Mouse (Mus musculus): ENCODE measurements around the gene Hsf4. TPM values are rescaled to one million over a fixed set of nuclear protein-coding genes. Genes with fewer than 3 reads are reported as not detected.
A peak's percentile ranks its signal among the peaks of the same experiment; 100 is the strongest.

The Hsf4 gene
- polyA plus RNA-seq, 1 experiment from 2014 or later = 0.27 TPM

GRCm38 (mm10) chr8:105303874-105304273 lies 34.3 kb downstream of the Hsf4 start:
- Histone ChIP-seq H3K27ac (replicated peaks in 1 of 2; ENCODE audit: control insufficient read depth in 1 of 2, insufficient read depth in 1 of 2, low read depth in 2 of 2, low read length in 2 of 2) (peak overlapping the region; percentile 30 to 39; a peak in 3 of 4 replicates), H3K4me3 (ENCODE audit: control insufficient read depth in 1 of 2, insufficient read depth in 1 of 2, low read depth in 1 of 2, low read length in 2 of 2) (no peak overlapping the region), H3K9me3 (ENCODE audit: control insufficient read depth, low read length) (no peaks in the 10 kb centered on the region), H3K4me1 (ENCODE audit: control insufficient read depth in 2 of 2, insufficient read depth in 2 of 2, low read length in 2 of 2) (peaks cover 24 to 34% of the 10 kb centered on the region in 2 experiments), H3K27me3 (ENCODE audit: control insufficient read depth, insufficient read depth, low read length) (no peaks in the 10 kb centered on the region), H3K4me2 (ENCODE audit: low read length) (no peak overlapping the region), H3K9ac (ENCODE audit: low read length) (no peak overlapping the region), H3K36me3 (ENCODE audit: control insufficient read depth, insufficient read depth, low read length) (peaks cover 76% of the 10 kb centered on the region)
- ATAC-seq (ENCODE audit: insufficient number of reproducible peaks, insufficient read depth, low FRiP score, low read depth) = no peak
- WGBS = 51% methylated on average over 9 of the region's 9 CpGs

- peak overlapping the region in 1 of 2 experiments; percentile 39; a peak in 3 of 4 replicates for H3K27ac ChIP-seq (replicated peaks in 1 of 2; ENCODE audit: control insufficient read depth in 1 of 2, insufficient read depth in 1 of 2, low read depth in 2 of 2, low read length in 2 of 2)
- H3K27me3 ChIP-seq (ENCODE audit: control insufficient read depth, insufficient read depth, low read length) = no peaks in the 10 kb centered on the region
- peak; percentile 11; the same call in 1 of the 2 replicates for ATAC-seq (ENCODE audit: insufficient number of reproducible peaks, insufficient read depth, low FRiP score, low read depth)
- H3K4me3 ChIP-seq (ENCODE audit: control insufficient read depth in 1 of 2, insufficient read depth in 1 of 2, low read depth in 1 of 2, low read length in 2 of 2) = no peak overlapping the region
- H3K36me3 ChIP-seq (ENCODE audit: control insufficient read depth, insufficient read depth, low read length) = peaks cover 78% of the 10 kb centered on the region
- no peaks in the 10 kb centered on the region for H3K9me3 ChIP-seq (ENCODE audit: control insufficient read depth, low read length)
- H3K9ac ChIP-seq (ENCODE audit: low read length) = peak overlapping the region; percentile 74
- H3K4me2 ChIP-seq (ENCODE audit: low read length) = no peak overlapping the region
- 41% methylated on average over 9 of the region's 9 CpGs for WGBS
- H3K4me1 ChIP-seq (ENCODE audit: control insufficient read depth in 2 of 2, insufficient read depth in 2 of 2, low read length in 2 of 2) = peaks cover 23 to 31% of the 10 kb centered on the region in 2 experiments
Observed at GRCm38 (mm10) chr8:105304325-105305210, 35.0 kb downstream of the Hsf4 start.

GRCm38 (mm10) chr8:105305211-105306145 lies 35.9 kb downstream of the Hsf4 start, which contains the start of gene Elmo3:
TSS of gene Elmo3 (plus strand) at chr8:105305601.
- peak; percentile 41 for ATAC-seq (ENCODE audit: insufficient number of reproducible peaks, insufficient read depth, low FRiP score, low read depth)
- Histone ChIP-seq H3K9ac (ENCODE audit: low read length) (peak within 1 kb of the TSS; percentile 74), H3K27ac (replicated peaks in 1 of 2; ENCODE audit: control insufficient read depth in 1 of 2, insufficient read depth in 1 of 2, low read depth in 2 of 2, low read length in 2 of 2) (peak within 1 kb of the TSS; percentile 53 to 66), H3K4me3 (ENCODE audit: control insufficient read depth in 1 of 2, insufficient read depth in 1 of 2, low read depth in 1 of 2, low read length in 2 of 2) (peak within 1 kb of the TSS; percentile 38 to 46), H3K4me1 (ENCODE audit: control insufficient read depth in 2 of 2, insufficient read depth in 2 of 2, low read length in 2 of 2) (peaks cover 23 to 31% of the 10 kb centered on the region in 2 experiments), H3K27me3 (ENCODE audit: control insufficient read depth, insufficient read depth, low read length) (no peaks in the 10 kb centered on the region), H3K9me3 (ENCODE audit: control insufficient read depth, low read length) (no peaks in the 10 kb centered on the region), H3K4me2 (ENCODE audit: low read length) (peak within 1 kb of the TSS; percentile 83), H3K36me3 (ENCODE audit: control insufficient read depth, insufficient read depth, low read length) (peaks cover 75% of the 10 kb centered on the region)
- WGBS = 5% methylated on average over 29 of the region's 30 CpGs

- no peaks in the 10 kb centered on the region for H3K9me3 ChIP-seq (ENCODE audit: control insufficient read depth, low read length)
- H3K36me3 ChIP-seq (ENCODE audit: control insufficient read depth, insufficient read depth, low read length) = peaks cover 69% of the 10 kb centered on the region
- H3K27ac ChIP-seq (replicated peaks in 1 of 2; ENCODE audit: control insufficient read depth in 1 of 2, insufficient read depth in 1 of 2, low read depth in 2 of 2, low read length in 2 of 2) = peak overlapping the region in 1 of 2 experiments; percentile 66; a peak in 2 of 4 replicates
- H3K4me1 ChIP-seq (ENCODE audit: control insufficient read depth in 2 of 2, insufficient read depth in 2 of 2, low read length in 2 of 2) = peaks cover 23 to 31% of the 10 kb centered on the region in 2 experiments
- no peak for ATAC-seq (ENCODE audit: insufficient number of reproducible peaks, insufficient read depth, low FRiP score, low read depth)
- peak overlapping the region; percentile 38 to 46 for H3K4me3 ChIP-seq (ENCODE audit: control insufficient read depth in 1 of 2, insufficient read depth in 1 of 2, low read depth in 1 of 2, low read length in 2 of 2)
- WGBS = 46% methylated on average over 5 of the region's 5 CpGs
- H3K9ac ChIP-seq (ENCODE audit: low read length) = peak overlapping the region; percentile 74
- H3K4me2 ChIP-seq (ENCODE audit: low read length) = peak overlapping the region; percentile 83
- no peaks in the 10 kb centered on the region for H3K27me3 ChIP-seq (ENCODE audit: control insufficient read depth, insufficient read depth, low read length)
Observed at GRCm38 (mm10) chr8:105306146-105306691, 36.6 kb downstream of the Hsf4 start.

- Histone ChIP-seq H3K36me3 (ENCODE audit: control insufficient read depth, insufficient read depth, low read length) (peaks cover 69% of the 10 kb centered on the region), H3K4me1 (ENCODE audit: control insufficient read depth in 2 of 2, insufficient read depth in 2 of 2, low read length in 2 of 2) (peaks cover 23 to 31% of the 10 kb centered on the region in 2 experiments), H3K27me3 (ENCODE audit: control insufficient read depth, insufficient read depth, low read length) (no peaks in the 10 kb centered on the region), H3K27ac (replicated peaks in 1 of 2; ENCODE audit: control insufficient read depth in 1 of 2, insufficient read depth in 1 of 2, low read depth in 2 of 2, low read length in 2 of 2) (no peak overlapping the region), H3K4me2 (ENCODE audit: low read length) (no peak overlapping the region), H3K4me3 (ENCODE audit: control insufficient read depth in 1 of 2, insufficient read depth in 1 of 2, low read depth in 1 of 2, low read length in 2 of 2) (no peak overlapping the region), H3K9me3 (ENCODE audit: control insufficient read depth, low read length) (no peaks in the 10 kb centered on the region), H3K9ac (ENCODE audit: low read length) (no peak overlapping the region)
- no peak for ATAC-seq (ENCODE audit: insufficient number of reproducible peaks, insufficient read depth, low FRiP score, low read depth)
- WGBS = 89% methylated on average over 13 of the region's 13 CpGs
Observed at GRCm38 (mm10) chr8:105307670-105308069, 38.1 kb downstream of the Hsf4 start.

DNA sequence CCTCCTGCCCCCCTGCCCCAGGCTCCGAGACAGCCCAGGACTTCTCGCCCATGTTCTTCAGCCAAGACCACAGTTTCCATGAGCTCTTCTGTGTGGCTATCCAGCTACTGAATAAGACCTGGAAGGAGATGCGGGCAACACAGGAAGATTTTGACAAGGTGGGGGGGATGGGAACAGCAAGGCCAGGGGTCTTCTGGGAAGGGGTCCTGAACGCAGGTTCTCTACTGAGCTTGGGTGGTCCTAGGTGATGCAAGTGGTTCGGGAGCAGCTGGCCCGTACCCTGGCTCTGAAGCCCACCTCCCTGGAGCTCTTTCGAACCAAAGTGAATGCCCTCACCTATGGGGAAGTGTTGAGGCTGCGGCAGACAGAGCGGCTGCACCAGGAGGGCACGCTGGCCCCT lies 38.8 kb downstream of the Hsf4 start:
- peaks cover 26 to 34% of the 10 kb centered on the region in 2 experiments for H3K4me1 ChIP-seq (ENCODE audit: control insufficient read depth in 2 of 2, insufficient read depth in 2 of 2, low read length in 2 of 2)
- no peak overlapping the region for H3K4me3 ChIP-seq (ENCODE audit: control insufficient read depth in 1 of 2, insufficient read depth in 1 of 2, low read depth in 1 of 2, low read length in 2 of 2)
- H3K4me2 ChIP-seq (ENCODE audit: low read length) = no peak overlapping the region
- no peaks in the 10 kb centered on the region for H3K9me3 ChIP-seq (ENCODE audit: control insufficient read depth, low read length)
- H3K36me3 ChIP-seq (ENCODE audit: control insufficient read depth, insufficient read depth, low read length) = peaks cover 69% of the 10 kb centered on the region
- WGBS = 93% methylated on average over 10 of the region's 10 CpGs
- ATAC-seq (ENCODE audit: insufficient number of reproducible peaks, insufficient read depth, low FRiP score, low read depth) = no peak
- no peaks in the 10 kb centered on the region for H3K27me3 ChIP-seq (ENCODE audit: control insufficient read depth, insufficient read depth, low read length)
- H3K9ac ChIP-seq (ENCODE audit: low read length) = no peak overlapping the region
- no peak overlapping the region for H3K27ac ChIP-seq (replicated peaks in 1 of 2; ENCODE audit: control insufficient read depth in 1 of 2, insufficient read depth in 1 of 2, low read depth in 2 of 2, low read length in 2 of 2)

Measured in heart, embryonic 14.5 days (tissue).